Mouse (Mus musculus): Measurements from ENCODE around the gene Abhd17b. TPM values are rescaled to one million over a fixed set of nuclear protein-coding genes. Genes with fewer than 3 reads are reported as not detected.
"Not testable (repeated sequence)": the region's sequence is repeated elsewhere in the genome, so short reads cannot be mapped to it uniquely, and the experiment has no call there.

Gene Abhd17b
- polyA plus RNA-seq (2015; fragmentation: Nextera tagmentation; extraction: Ambion mirVana), result 29.1 and 34.7 TPM in 2 replicates

DNA sequence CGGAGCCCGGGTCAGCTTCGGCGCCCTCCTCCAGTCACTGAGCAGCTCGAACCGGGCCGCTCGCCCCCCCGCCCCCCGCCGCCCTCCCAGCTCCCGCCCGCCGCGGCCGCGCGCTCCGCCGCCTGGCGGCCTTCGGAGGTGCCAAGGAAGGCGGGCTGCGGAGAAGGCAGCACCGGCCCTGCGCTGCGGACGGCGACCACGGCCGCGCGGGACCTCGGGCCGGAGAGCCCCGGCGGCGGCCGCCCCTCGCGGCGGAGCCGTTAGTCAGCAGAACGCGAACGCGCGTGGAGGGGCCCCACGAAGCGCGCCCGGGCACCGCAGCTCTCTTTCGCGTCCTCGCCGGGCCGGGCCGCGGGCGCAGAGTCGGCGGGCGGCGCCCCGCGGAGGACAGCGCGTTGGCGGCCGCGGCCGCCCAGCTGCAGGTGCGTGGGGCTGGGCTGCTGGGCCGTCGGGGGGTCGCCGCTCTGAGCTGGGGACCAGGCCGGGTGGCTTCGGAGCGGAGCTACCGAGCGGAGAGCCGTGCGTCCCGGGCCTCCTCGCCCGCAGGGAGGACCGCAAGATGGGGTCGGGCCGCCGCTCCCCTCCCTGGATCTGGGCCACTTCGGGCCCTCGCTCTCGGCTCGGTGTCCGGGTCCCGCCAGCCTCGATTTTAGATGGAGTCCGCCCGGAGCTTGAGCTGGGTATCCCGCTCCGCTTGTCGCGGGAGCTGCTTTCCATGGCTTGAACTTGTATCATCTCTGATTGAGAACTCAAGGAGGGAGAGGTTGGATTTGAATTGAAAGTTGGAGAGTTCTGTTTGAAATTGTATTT is at the start of gene Abhd17b:
Gene Abhd17b (plus strand): TSS at position 14 of the 810 bp plus-strand sequence.
- Histone ChIP-seq H3K9ac (peak within 1 kb of the TSS; percentile 92), H3K27ac (peak within 1 kb of the TSS; percentile 99), H3K4me1 (peaks cover 20% of the 10 kb centered on the region), H3K4me2 (peak within 1 kb of the TSS; percentile 72), H3K9me3 (replicated peaks) (no peaks in the 10 kb centered on the region), H3K27me3 (no peaks in the 10 kb centered on the region), H3K36me3 (no peaks in the 10 kb centered on the region), H3K4me3 (replicated peaks) (peak within 1 kb of the TSS; percentile 73)
- ATAC-seq (replicated peaks; ENCODE audit: low FRiP score), result peak; percentile 58
- under 1% methylated on average over 95 of the region's 105 CpGs for WGBS

DNA sequence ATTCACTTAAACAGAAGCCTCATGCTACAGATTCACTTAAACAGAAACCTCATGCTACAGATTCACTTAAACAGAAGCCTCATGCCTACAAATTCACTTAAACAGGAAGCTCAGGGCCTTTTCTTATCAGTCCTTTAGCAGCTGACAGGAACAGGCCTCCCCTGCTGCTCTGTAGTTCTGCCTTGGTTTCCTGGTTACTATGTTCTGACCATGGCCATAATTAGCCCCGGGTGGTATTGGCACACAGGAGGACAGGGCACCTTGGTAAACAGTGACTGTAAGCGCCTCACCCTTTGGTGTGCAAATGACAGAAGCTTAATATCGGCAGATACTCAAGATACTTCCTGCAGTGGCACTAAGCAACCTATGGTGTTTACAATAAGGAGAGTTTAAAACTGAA is 49.1 kb upstream of the Abhd17b start:
- H3K27me3 ChIP-seq, result no peaks in the 10 kb centered on the region
- no peak for ATAC-seq (replicated peaks; ENCODE audit: low FRiP score)
- H3K9ac ChIP-seq, result no peak overlapping the region
- no peaks in the 10 kb centered on the region for H3K9me3 ChIP-seq (replicated peaks)
- H3K36me3 ChIP-seq, result no peaks in the 10 kb centered on the region
- no peak overlapping the region for H3K4me2 ChIP-seq
- H3K4me3 ChIP-seq (replicated peaks), result no peak overlapping the region
- WGBS, result 67% methylated on average over 3 of the region's 3 CpGs
- 0 out of 2 replicates have a peak, but pooled peaks cover 10% of the 10 kb centered on the region for H3K4me1 ChIP-seq
- no peak overlapping the region for H3K27ac ChIP-seq

DNA sequence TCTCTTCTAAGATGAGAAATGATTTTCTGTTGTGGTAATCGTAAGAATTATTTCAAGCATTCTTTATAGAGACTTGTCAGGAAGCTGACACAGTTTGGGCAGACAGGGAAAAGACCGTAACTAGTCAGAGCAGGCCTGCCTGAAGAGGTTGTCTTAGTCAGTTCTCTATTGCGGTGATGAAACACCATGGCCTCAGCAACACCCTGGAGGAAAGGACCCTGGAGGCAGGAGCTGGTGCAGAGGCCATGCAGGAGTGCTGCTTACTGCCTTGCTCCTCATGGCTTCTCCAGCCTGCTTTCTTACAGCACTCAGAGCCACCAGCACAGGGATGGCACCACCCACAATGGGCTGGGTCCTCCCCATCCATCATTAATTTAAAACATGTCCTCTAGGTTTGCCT is 47.7 kb upstream of the Abhd17b start:
- 89% methylated on average over 3 of the region's 3 CpGs for WGBS
- no peak overlapping the region for H3K9ac ChIP-seq
- H3K27ac ChIP-seq, result no peak overlapping the region
- no peak overlapping the region for H3K4me2 ChIP-seq
- H3K36me3 ChIP-seq, result no peaks in the 10 kb centered on the region
- no peak for ATAC-seq (replicated peaks; ENCODE audit: low FRiP score)
- H3K4me1 ChIP-seq, result no peaks in the 10 kb centered on the region
- H3K4me3 ChIP-seq (replicated peaks), result no peak overlapping the region
- no peaks in the 10 kb centered on the region for H3K9me3 ChIP-seq (replicated peaks)
- H3K27me3 ChIP-seq, result no peaks in the 10 kb centered on the region

DNA sequence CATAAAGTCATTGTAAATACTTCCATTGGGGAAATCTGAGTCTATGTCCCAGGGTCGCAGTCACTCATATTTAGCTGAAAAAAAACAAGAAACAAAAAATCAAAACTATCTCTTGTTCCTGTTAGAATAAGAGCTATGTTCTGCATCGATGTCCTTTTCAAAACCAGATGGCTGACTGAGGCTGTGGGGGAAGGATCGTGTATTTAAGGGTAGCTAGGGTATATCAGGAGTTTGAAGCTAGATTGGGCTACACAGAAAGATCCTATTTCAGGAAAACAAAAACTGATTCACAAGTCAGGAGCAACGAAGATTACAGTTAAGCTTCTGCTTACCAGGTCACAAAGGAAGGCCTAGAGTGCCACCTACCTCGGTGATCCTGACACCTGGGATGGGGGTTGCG is 42.7 kb upstream of the Abhd17b start:
- H3K4me3 ChIP-seq (replicated peaks), result no peak overlapping the region
- no peaks in the 10 kb centered on the region for H3K9me3 ChIP-seq (replicated peaks)
- no peaks in the 10 kb centered on the region for H3K4me1 ChIP-seq
- no peaks in the 10 kb centered on the region for H3K27me3 ChIP-seq
- no peak overlapping the region for H3K9ac ChIP-seq
- H3K36me3 ChIP-seq, result no peaks in the 10 kb centered on the region
- 69% methylated on average over 6 of the region's 6 CpGs for WGBS
- no peak overlapping the region for H3K4me2 ChIP-seq
- ATAC-seq (replicated peaks; ENCODE audit: low FRiP score), result no peak
- no peak overlapping the region for H3K27ac ChIP-seq

DNA sequence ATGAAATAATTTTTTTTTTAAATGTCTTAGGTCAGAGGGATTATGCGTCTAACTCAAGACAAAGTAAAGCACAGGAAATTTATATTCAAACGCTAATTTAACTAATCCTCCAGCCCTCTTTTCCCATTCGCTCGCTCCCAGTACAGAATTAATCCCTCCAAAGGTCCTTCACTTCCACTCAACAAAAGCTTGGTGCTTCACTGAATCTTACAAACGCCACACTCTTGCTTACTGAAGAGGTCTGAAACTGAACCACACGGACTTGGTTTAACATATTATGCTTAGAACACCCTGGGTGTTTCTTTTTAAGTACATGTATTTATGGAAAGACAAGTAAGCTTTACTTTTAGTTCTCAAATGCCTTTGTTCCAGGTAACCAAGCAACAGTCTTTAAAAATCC is 41.7 kb upstream of the Abhd17b start:
- Histone ChIP-seq H3K9me3 (replicated peaks) (no peaks in the 10 kb centered on the region), H3K9ac (no peak overlapping the region), H3K36me3 (no peaks in the 10 kb centered on the region), H3K4me3 (replicated peaks) (no peak overlapping the region), H3K27ac (no peak overlapping the region), H3K27me3 (no peaks in the 10 kb centered on the region), H3K4me1 (no peaks in the 10 kb centered on the region), H3K4me2 (no peak overlapping the region)
- no peak for ATAC-seq (replicated peaks; ENCODE audit: low FRiP score)
- 76% methylated on average over 6 of the region's 6 CpGs for WGBS

DNA sequence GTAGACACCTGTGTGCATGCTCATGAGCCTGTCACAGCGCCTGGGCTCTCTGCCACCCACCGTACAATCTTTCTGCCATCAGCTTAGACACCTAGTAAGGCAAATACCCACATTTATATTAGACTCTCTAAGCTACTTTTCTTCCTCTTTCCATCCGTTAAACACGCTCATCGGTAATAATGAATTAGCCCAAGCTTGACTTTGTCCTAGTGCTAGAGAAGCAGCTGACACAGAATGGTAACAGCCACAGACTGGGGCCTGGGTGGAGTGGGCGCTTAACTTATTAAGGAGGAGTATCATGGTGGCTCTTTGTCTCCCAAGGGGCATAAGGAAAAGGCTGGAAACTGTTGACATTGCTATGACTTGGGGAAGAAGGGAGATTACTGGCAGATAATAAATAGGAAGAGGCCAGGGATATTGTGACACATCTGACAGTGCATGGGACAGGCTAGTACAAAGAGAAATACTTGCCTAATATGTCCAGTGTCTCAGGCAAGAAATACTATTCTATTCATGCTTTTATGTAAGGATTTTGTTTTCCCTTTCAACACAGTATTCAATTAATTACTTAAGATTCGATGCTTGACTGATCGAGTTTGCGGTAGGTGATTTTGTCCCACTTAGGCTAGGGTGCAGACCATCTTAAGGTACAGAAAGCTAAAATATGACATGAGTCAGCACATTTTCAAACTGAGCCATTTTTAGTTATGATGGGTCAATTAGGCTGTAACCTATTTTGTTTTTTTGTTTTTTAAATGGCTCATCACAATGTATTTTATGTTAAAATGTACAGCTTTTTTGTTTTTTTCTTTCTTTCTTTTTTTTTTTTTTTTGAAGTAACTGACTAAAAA is 41.0 kb upstream of the Abhd17b start:
- no peaks in the 10 kb centered on the region for H3K36me3 ChIP-seq
- H3K4me1 ChIP-seq, result no peaks in the 10 kb centered on the region
- WGBS, result 89% methylated on average over 9 of the region's 9 CpGs
- no peak overlapping the region for H3K9ac ChIP-seq
- no peak overlapping the region for H3K4me2 ChIP-seq
- no peaks in the 10 kb centered on the region for H3K9me3 ChIP-seq (replicated peaks)
- no peaks in the 10 kb centered on the region for H3K27me3 ChIP-seq
- H3K27ac ChIP-seq, result no peak overlapping the region
- ATAC-seq (replicated peaks; ENCODE audit: low FRiP score), result no peak
- H3K4me3 ChIP-seq (replicated peaks), result no peak overlapping the region

DNA sequence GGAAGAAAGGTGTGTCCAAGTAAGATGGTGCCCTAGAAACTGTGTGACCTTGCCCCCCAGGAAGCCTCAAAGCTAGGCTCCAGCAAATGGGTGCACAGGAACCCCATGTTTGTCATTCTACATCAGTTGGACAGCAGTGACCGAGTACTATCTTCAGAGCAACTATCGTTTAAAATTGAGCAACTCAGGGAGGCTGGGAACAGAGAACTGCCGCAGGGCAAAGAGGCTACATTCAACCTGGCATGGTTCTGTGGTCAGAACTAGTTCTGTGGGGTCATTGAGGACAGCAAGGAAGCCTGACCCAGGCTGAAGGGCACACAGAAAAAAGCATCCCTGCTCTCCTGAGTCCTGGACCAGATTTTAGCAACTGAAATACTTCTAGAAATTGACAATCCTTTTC is 37.2 kb upstream of the Abhd17b start:
- H3K4me3 ChIP-seq (replicated peaks), result no peak overlapping the region
- no peak overlapping the region for H3K27ac ChIP-seq
- WGBS, result 92% methylated on average over 3 of the region's 3 CpGs
- no peak overlapping the region for H3K4me2 ChIP-seq
- no peak overlapping the region for H3K9ac ChIP-seq
- H3K4me1 ChIP-seq, result no peaks in the 10 kb centered on the region
- no peaks in the 10 kb centered on the region for H3K27me3 ChIP-seq
- no peak for ATAC-seq (replicated peaks; ENCODE audit: low FRiP score)
- H3K9me3 ChIP-seq (replicated peaks), result no peaks in the 10 kb centered on the region
- peaks cover 4% of the 10 kb centered on the region; the same call in 1 of the 2 replicates for H3K36me3 ChIP-seq

DNA sequence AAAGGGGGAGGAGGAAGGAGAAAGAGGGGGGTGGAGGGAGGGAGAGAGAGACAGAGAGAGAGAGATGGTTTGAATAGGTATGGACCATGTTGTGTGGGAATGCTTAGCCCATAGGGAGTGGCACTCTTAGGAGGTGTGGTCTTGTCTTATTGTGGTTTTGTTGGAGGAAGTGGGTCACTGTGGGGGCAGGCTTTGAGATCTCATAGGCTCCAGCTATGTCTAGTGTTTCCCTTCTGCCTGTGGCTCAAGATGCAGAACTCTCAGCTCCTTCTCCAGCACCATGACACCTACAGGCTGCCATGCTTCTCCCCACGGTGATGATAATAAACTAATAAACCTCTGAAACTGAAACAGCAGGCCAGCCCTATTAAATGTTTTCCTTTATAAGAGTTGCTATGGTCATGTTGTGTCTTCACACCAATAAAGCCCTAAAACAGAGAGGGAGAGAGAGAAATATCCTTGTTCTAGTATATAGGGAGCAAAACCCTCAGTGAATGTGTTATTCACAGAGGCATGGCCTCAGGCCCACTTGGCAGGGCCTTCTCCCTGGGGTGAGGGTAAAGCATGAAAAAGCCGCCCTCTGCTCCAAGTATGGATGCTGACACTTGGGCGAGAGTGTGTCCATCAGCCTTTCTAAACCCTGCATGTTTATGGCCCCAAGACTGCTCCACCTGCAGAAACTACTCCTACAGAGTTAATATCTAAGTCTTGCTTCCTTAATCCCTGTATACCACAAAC is 29.4 kb upstream of the Abhd17b start:
- H3K9me3 ChIP-seq (replicated peaks), result no peaks in the 10 kb centered on the region
- no peaks in the 10 kb centered on the region for H3K4me1 ChIP-seq
- ATAC-seq (replicated peaks; ENCODE audit: low FRiP score), result no peak
- no peaks in the 10 kb centered on the region for H3K36me3 ChIP-seq
- 62% methylated on average over 3 of the region's 3 CpGs for WGBS
- H3K4me3 ChIP-seq (replicated peaks), result no peak overlapping the region
- no peaks in the 10 kb centered on the region for H3K27me3 ChIP-seq
- H3K9ac ChIP-seq, result no peak overlapping the region
- H3K4me2 ChIP-seq, result no peak overlapping the region
- H3K27ac ChIP-seq, result no peak overlapping the region

DNA sequence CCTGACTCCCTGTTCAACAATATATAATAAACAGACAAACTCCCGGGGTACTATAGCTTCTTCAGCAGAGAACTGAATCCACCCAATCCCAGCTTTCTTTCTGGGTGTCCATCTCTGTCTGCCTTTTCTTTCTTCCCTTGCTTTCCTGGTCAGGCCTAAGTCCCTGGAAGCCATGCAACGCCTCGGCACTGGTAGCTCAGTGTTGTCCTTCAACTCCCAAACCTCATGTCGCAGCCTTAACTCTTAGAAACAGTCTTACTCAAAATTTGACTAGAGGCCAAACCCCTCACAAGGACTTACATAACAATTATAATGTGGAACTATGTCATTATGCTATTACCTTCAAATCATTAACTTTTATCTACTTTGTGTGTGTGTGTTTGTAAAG is 28.8 kb upstream of the Abhd17b start:
- Histone ChIP-seq H3K27me3 (no peaks in the 10 kb centered on the region), H3K9me3 (replicated peaks) (no peaks in the 10 kb centered on the region), H3K4me2 (no peak overlapping the region), H3K9ac (no peak overlapping the region), H3K27ac (no peak overlapping the region), H3K4me3 (replicated peaks) (no peak overlapping the region), H3K36me3 (no peaks in the 10 kb centered on the region), H3K4me1 (no peaks in the 10 kb centered on the region)
- ATAC-seq (replicated peaks; ENCODE audit: low FRiP score), result no peak
- WGBS, result 89% methylated on average over 4 of the region's 4 CpGs

DNA sequence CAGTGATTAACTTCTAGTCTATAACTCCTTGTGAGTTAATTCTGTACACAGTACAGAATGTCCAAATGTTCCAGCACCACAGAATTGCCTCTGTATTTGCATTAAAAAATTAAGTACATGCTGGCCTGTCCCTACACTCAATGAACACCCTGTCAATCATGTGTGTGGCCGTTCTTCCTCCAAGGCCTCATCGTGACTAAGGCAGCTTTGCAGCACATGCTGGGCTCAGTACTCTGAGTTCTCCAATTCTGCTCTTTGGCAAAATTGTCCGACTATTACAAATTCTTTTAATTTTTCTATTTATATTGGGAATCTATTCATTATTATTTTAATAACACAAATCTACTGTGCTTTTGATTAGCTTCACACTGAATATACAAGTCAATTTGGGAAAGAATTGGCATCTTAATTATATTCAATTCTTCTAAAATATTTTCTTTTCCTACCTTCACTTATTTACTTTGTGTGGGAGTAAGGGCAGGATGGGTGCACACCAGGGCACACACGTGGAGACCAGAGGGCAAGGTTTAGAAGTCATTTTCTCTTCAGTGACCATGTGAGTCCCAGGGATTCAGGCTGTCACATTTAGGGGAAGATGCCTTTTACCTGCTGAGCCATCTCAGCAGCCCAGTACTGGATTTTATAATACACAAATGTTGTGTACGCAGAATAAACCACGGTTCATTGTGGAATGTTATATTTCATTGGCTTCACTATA is 26.6 kb upstream of the Abhd17b start:
- no peak overlapping the region for H3K9ac ChIP-seq
- H3K27me3 ChIP-seq, result no peaks in the 10 kb centered on the region
- peaks cover 8% of the 10 kb centered on the region; the same call in 1 of the 2 replicates for H3K4me1 ChIP-seq
- no peak for ATAC-seq (replicated peaks; ENCODE audit: low FRiP score)
- H3K27ac ChIP-seq, result no peak overlapping the region
- no peak overlapping the region for H3K4me2 ChIP-seq
- H3K9me3 ChIP-seq (replicated peaks), result no peaks in the 10 kb centered on the region
- H3K4me3 ChIP-seq (replicated peaks), result no peak overlapping the region
- 79% methylated on average over 6 of the region's 6 CpGs for WGBS
- H3K36me3 ChIP-seq, result no peaks in the 10 kb centered on the region

DNA sequence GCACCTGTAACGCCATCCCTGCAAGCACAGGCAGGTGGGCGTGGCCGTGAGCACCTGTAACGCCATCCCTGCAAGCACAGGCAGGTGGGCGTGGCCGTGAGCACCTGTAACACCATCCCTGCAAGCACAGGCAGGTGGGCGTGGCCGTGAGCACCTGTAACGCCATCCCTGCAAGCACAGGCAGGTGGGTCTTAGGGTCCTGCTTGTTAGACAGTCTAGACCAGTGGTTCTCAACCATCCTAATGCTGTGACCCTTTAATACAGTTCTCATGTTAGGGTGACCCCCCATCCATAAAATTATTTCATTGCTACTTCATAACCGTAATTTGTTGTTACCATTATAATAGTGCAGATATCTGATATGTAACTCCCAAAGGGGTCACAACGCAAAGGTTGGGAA is 24.5 kb upstream of the Abhd17b start:
- H3K4me1 ChIP-seq; H3K9ac ChIP-seq; H3K36me3 ChIP-seq; ATAC-seq (replicated peaks; ENCODE audit: low FRiP score); H3K9me3 ChIP-seq (replicated peaks); H3K4me2 ChIP-seq; H3K4me3 ChIP-seq (replicated peaks); H3K27me3 ChIP-seq; H3K27ac ChIP-seq: not testable (repeated sequence)
- 61% methylated on average over 11 of the region's 11 CpGs for WGBS
